Mouse (Mus musculus) kidney, embryonic 14.5 days (tissue): Measurements from ENCODE around the gene Cpsf7. TPM values are rescaled to one million over a fixed set of nuclear protein-coding genes. Genes with fewer than 3 reads are reported as not detected.

Experiments
- ATAC-seq: fragments of 200-750 bp; cut with Nextera tagmentation; 2 replicates; pipeline ENCODE4 v1.8.0; 2017; ENCODE audit warnings: moderate number of reproducible peaks, mild to moderate bottlenecking, moderate TSS enrichment, moderate library complexity; ENCODE audit not compliant: low FRiP score, low TSS enrichment
- H3K27ac ChIP-seq: fragments of 300-500 bp; sonication (generic); 2 replicates; pipeline ENCODE4 v1.5.1; 2014; ENCODE audit warnings: low read depth, mild to moderate bottlenecking, low read length, moderate library complexity, mixed read lengths
- H3K27me3 ChIP-seq: fragments of 300-500 bp; sonication (generic); 2 replicates; pipeline ENCODE4 v1.6.1; 2014; ENCODE audit warnings: mild to moderate bottlenecking, low read length; ENCODE audit not compliant: control insufficient read depth, insufficient read depth
- H3K36me3 ChIP-seq: fragments of 300-500 bp; sonication (generic); 2 replicates; pipeline ENCODE4 v1.6.1; 2014; ENCODE audit warnings: low read length, mixed read lengths; ENCODE audit not compliant: control insufficient read depth, insufficient read depth
- H3K4me1 ChIP-seq: fragments of 300-500 bp; sonication (generic); 2 replicates; pipeline ENCODE4 v1.6.1; 2014; ENCODE audit warnings: low read length, mixed read lengths; ENCODE audit not compliant: control insufficient read depth, insufficient read depth
- H3K4me2 ChIP-seq: fragments of 300-500 bp; sonication (generic); replicated peaks from 2 replicates; pipeline ENCODE4 v1.6.1; 2014; ENCODE audit warnings: low read depth, mild to moderate bottlenecking, low read length
- H3K4me3 ChIP-seq: fragments of 300-500 bp; sonication (generic); 2 replicates; pipeline ENCODE4 v1.5.1; 2014; ENCODE audit warnings: mild to moderate bottlenecking, low read length
- H3K9ac ChIP-seq: fragments of 300-500 bp; sonication (generic); 2 replicates; pipeline ENCODE4 v1.6.1; 2014; ENCODE audit warnings: low read depth, mild to moderate bottlenecking, low read length, moderate library complexity
- H3K9me3 ChIP-seq: fragments of 300-500 bp; sonication (generic); 2 replicates; pipeline ENCODE4 v1.6.1; 2016; ENCODE audit warnings: low read length; ENCODE audit not compliant: control insufficient read depth
- WGBS: fragments of 180-500 bp; shearing (Covaris S2); extraction: QIAGEN DNeasy Blood & Tissue Kit; methylation state at CpG from one replicate; pipeline ENCODE4 v1.1.7; 2014; 5-methylcytosine and 5-hydroxymethylcytosine counted together
- polyA plus RNA-seq: library from polyadenylated mRNA; unstranded; fragments of >200 nt; fragmentation: Nextera tagmentation; extraction: Ambion mirVana; gene quantifications from 2 replicates; pipeline ENCODE4 v1.2.1, GENCODE M21; 2014

Gene Cpsf7
- polyA plus RNA-seq, 1 experiment from 2014 or later: 63.0 TPM

GRCm38 (mm10) chr19:10590301-10590700 lies 65.2 kb downstream of the Cpsf7 start:
- Histone ChIP-seq H3K4me3 (no peak overlapping the region), H3K9ac (no peak overlapping the region), H3K27ac (no peak overlapping the region), H3K4me2 (no peak overlapping the region), H3K27me3 (no peaks in the 10 kb centered on the region), H3K36me3 (peaks cover 19% of the 10 kb centered on the region), H3K4me1 (no peaks in the 10 kb centered on the region), H3K9me3 (no peaks in the 10 kb centered on the region)
- no peak for ATAC-seq
- 71% methylated on average over 3 of the region's 3 CpGs for WGBS

DNA sequence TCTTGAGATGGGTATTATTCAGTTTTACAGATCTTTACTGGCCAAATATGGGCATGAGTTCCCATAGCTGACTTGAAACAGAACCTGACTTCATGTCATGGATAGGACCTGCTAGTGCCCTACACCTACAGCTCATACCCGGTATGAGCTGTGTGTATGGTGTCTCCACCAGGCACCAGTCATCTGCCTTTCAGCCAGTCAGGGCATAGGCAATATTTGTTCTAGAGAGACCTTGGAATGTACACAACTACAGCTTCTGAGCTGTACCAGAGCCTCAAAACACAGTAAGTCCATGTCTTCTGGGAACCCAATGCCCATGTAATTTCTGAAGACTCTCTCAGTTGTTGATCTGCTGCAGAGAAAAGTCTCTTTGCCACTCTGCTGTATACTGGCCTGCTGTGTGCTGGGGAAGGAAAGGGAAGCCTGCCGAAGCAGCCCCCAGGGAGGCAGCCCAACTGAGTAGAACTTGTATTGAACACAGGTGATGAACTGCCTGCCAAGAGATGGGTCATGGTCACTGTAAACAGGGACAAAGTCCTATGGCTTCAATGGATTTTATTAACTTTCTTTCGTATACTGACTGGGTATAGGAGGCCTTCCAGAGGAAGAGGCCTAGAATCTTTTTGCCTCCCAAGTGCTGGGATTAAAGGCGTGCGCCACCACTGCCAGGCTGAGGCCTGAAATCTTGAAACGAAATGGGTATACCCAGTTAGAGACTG lies 66.8 kb downstream of the Cpsf7 start:
- no peak overlapping the region for H3K4me2 ChIP-seq
- H3K27ac ChIP-seq: no peak overlapping the region
- no peak overlapping the region for H3K4me3 ChIP-seq
- no peak overlapping the region for H3K9ac ChIP-seq
- no peaks in the 10 kb centered on the region for H3K27me3 ChIP-seq
- no peak for ATAC-seq
- no peaks in the 10 kb centered on the region for H3K4me1 ChIP-seq
- H3K9me3 ChIP-seq: no peaks in the 10 kb centered on the region
- H3K36me3 ChIP-seq: peaks cover 20% of the 10 kb centered on the region
- 92% methylated on average over 6 of the region's 6 CpGs for WGBS

Other genes with a start within 250 kb of the Cpsf7 start
- 2.2 and 3.0 TPM in 2 replicates for gene Dagla, start 220.4 kb upstream of the Cpsf7 start, polyA plus RNA-seq
- 2.1 and 2.3 TPM in 2 replicates for gene Syt7, start 136.2 kb upstream of the Cpsf7 start, polyA plus RNA-seq
- 0.91 and 1.0 TPM in 2 replicates for gene Lrrc10b, start 67.8 kb upstream of the Cpsf7 start, polyA plus RNA-seq
- not detected in 2 replicates for gene Ppp1r32, start 42.3 kb upstream of the Cpsf7 start, polyA plus RNA-seq
- 65.1 and 65.6 TPM in 2 replicates for gene Sdhaf2, start 876 bp downstream of the Cpsf7 start, polyA plus RNA-seq
- 57.6 and 67.5 TPM in 2 replicates for gene Tmem216, start 31.0 kb downstream of the Cpsf7 start, polyA plus RNA-seq
- 10.5 and 14.1 TPM in 2 replicates for gene Cyb561a3, start 51.9 kb downstream of the Cpsf7 start, polyA plus RNA-seq
- 57.9 and 59.2 TPM in 2 replicates for gene Tmem138, start 52.1 kb downstream of the Cpsf7 start, polyA plus RNA-seq
- gene Ddb1, start 80.1 kb downstream of the Cpsf7 start, polyA plus RNA-seq: 238 and 353 TPM in 2 replicates
- gene Tkfc, start 80.4 kb downstream of the Cpsf7 start, polyA plus RNA-seq: 21.5 and 30.0 TPM in 2 replicates
- gene Vwce, start 108.9 kb downstream of the Cpsf7 start, polyA plus RNA-seq: 1.2 and 2.0 TPM in 2 replicates
- not detected in 2 replicates for gene Pga5, start 152.8 kb downstream of the Cpsf7 start, polyA plus RNA-seq
- 18.9 and 31.7 TPM in 2 replicates for gene Vps37c, start 163.5 kb downstream of the Cpsf7 start, polyA plus RNA-seq
- gene Cd5, start 213.7 kb downstream of the Cpsf7 start, polyA plus RNA-seq: 0.46 and 0.61 TPM in 2 replicates